Mouse (Mus musculus) 3T3-L1 (cell line): ENCODE results near the gene Krtap13.
"Not testable (repeated sequence)": the region's sequence is repeated elsewhere in the genome, so short reads cannot be mapped to it uniquely, and the experiment has no call there.

Experiments used
- DNase-seq: peaks from one replicate; pipeline ENCODE4 v3.0.0-alpha.2; 2015; ENCODE audit warnings: low read depth, low spot score

Krtap13 gene

DNA sequence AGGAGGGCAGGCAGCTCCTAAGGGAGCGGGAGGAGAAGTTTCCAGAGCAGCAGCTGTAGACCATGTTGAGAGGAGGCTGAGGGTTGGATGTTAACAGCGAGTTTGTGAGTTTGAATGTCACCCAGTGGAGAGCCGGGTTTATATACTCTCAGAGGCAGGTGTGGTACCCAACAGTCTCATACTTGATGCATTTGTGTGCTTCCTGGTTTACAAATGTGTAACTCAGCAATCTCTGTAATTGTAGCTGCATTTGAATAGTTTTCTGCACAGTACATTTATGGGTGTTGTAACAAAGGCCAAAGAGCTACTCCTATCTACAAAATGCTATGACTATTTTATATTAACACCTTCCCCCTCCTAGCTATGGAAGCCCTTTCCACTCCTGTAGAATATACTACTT lies at the start of gene Krtap13:
Gene Krtap13 (minus strand): TSS at position 101 of the 400 bp plus-strand sequence.
- not testable (repeated sequence) for DNase-seq

GRCm38 (mm10) chr16:88786786-88787185 lies 35.4 kb upstream of the Krtap13 start:
- no peak for DNase-seq

DNA sequence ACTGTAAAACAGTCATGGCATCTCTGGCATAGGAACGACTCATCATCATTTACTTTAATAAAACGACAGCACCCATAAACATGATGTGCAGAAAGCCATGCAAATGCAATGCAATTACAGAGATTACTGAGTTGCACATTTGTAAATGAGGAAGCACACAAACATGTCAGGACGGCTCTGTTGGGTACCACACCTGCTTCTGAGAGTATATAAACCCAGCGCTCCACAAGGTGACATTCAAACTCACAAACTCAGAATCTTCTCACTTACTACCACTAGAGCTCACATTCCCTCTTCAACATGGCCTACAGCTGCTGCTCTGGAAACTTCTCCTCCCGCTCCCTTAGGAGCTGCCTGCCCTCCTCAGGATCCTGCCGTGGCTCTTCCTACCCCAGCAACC lies 26.2 kb upstream of the Krtap13 start, which contains the start of gene Gm5965:
Gene Gm5965 (plus strand): TSS at position 301 of the 400 bp plus-strand sequence.
- no peak for DNase-seq

GRCm38 (mm10) chr16:88774106-88774505 lies 22.7 kb upstream of the Krtap13 start, which contains the start of gene 2310057N15Rik:
TSS of gene 2310057N15Rik (minus strand) at chr16:88774206.
- no peak for DNase-seq

- DNase-seq: not testable (repeated sequence)
Observed at GRCm38 (mm10) chr16:88758547-88758946, 7.1 kb upstream of the Krtap13 start, which contains the start of gene 2310034C09Rik. TSS of gene 2310034C09Rik (plus strand) at chr16:88758847.

DNA sequence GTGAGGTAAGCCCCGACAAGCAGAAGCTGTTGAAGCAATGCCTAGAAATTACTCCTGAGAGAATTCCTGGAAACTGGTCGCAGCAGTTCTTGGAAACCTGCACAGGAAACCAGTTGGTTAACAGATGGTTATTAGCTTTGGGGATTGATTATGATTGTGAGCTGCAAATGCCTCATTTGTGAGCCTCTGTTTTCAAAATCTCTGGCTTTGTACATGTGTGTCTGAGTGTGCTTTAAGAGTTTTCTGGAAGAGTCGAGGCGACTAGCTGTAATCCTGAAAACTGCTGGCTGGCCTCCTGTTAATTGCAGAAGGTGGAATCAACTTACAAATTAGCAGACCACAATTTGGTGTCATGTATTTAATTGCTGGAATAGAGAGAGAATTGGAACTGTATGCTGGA lies 3.5 kb downstream of the Krtap13 start:
- no peak for DNase-seq

DNA sequence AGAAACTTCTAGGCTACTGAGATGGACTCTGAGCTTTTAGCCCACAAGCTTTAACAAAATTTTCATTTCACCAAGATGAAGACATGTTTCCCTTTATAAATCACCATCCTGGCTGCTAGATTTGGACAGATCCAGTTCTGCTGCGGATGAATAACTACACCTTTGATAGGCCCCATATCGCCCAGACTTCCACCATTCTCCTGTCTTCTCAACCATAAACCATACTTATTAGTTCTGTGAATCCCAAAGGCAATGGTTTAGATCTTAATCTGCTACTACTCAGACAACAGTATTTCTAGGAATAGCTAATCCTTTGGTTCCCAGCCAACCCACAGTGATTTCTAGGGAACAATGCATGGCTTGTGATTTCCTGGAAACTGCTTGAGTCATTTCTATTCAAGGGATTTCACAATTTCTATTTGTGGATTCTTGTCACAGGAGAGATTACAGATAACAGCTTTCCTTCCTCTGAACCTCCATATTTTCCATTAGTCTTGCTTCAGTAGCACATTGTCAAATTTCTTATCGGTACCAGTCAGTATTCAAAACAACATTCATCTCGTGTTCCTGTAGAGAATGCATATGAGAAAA lies 6.6 kb downstream of the Krtap13 start:
- DNase-seq: no peak

GRCm38 (mm10) chr16:88735391-88735790 lies 16.0 kb downstream of the Krtap13 start:
- no peak for DNase-seq

DNA sequence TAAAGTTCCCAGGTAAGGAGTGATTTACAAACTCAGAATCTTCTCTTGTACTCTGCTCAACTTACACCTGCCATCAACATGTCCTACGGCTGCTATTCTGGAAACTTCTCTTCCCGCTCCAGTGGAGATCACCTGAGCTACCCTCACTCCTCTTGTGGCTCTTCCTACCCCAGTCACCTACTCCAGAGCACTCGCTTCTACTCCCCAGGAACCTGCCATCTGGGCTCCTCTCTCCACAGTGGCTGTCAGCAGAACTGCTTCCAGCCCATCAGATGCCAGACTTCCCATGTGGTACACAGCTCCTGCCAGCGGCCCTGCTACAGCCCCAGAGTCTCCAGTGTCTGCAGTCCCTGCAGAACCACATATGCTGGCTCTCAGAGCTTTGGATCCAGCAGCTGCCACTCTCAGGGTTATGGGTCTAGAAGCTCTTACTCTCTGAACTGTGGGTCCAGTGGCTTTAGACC lies 22.6 kb downstream of the Krtap13 start, which contains the start of gene Krtap13-1:
Gene Krtap13-1 (plus strand): TSS at position 51 of the 464 bp plus-strand sequence.
- DNase-seq: no peak

- DNase-seq: no peak
Observed at GRCm38 (mm10) chr16:88720031-88720430, 31.4 kb downstream of the Krtap13 start.

GRCm38 (mm10) chr16:88716549-88716948 lies 34.9 kb downstream of the Krtap13 start:
- no peak for DNase-seq

GRCm38 (mm10) chr16:88711245-88711644 lies 40.2 kb downstream of the Krtap13 start:
- no peak for DNase-seq

DNA sequence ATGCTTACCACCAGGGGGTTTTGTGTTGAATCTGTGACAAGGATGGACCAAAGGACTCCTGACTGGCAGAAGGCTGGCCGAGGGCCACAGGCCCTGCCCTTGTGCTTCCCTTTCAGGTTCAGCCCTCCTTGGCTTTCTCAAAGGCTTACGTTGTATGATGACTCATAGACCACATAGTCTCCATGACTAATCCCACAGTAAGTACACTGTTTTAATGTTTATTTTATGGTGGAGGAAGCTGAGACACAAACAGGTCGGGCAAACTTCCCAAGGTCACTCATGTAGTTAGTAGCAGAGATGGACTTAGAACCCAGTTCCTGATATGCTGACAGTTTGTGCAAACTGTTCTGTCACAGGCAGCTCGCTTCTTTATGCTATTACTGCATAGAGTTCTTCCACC lies 40.7 kb downstream of the Krtap13 start:
- DNase-seq: peak; percentile 66

GRCm38 (mm10) chr16:88707496-88708012 lies 43.9 kb downstream of the Krtap13 start, which contains the start of gene 2310061N02Rik:
TSS of gene 2310061N02Rik (minus strand) at chr16:88707962.
- DNase-seq: no peak

DNA sequence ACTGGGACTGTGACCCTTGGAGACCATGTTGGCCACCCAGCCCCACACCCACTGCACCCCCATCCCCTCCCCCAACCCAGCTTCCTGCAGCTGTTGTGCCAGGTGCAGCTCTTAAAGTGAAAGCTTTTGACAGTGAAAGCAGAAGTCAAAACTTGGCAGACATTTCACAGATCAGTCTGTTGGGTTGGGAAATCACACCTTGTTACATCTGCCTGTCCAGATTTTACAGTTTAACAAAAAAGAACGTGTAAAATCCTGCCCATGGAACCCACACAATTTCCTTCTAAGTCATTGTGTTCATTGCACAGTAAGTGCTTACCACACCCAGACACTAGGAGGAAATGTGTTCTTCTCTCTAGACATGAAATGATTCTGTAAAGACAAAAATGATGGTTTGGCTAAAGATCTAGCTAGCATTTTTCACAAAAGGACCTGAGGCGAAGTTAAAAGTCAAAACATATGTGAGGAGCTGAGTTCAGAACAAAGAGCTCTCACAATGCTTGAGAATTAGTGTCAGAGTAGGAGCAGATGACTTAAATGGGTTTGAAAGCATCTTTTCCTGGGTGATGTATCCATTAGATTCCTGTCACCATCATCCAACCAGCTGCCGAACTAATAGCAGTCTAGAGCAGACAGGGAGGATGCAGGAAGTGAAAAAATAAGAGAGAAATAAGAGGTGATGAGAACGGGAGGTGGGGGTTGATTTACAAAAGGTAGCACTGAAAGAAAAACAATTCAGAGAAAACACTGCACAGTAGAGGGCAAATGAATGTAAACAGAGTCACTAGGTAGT lies 50.2 kb downstream of the Krtap13 start:
- DNase-seq: no peak
